Mouse (Mus musculus) liver, embryonic 16.5 days (tissue): ENCODE measurements around the gene Tmem156. TPM values are rescaled to one million over a fixed set of nuclear protein-coding genes. Genes with fewer than 3 reads are reported as not detected.

ENCODE experiments used
- ATAC-seq: fragments of 200-750 bp; cut with Nextera tagmentation; 2 replicates; pipeline ENCODE4 v1.8.0; 2017; ENCODE audit warnings: low read depth, mild to moderate bottlenecking, moderate number of reproducible peaks, moderate library complexity
- H3K27ac ChIP-seq: fragments of 300-500 bp; sonication (generic); 2 replicates; pipeline ENCODE4 v1.5.1; 2014; ENCODE audit warnings: mild to moderate bottlenecking, low read length
- H3K27me3 ChIP-seq: fragments of 300-500 bp; sonication (generic); 2 replicates; pipeline ENCODE4 v1.6.1; 2014; ENCODE audit warnings: low read depth, low read length, mixed read lengths; ENCODE audit not compliant: control insufficient read depth, insufficient read depth
- H3K36me3 ChIP-seq: fragments of 300-500 bp; sonication (generic); 2 replicates; pipeline ENCODE4 v1.6.1; 2014; ENCODE audit warnings: mild to moderate bottlenecking; ENCODE audit not compliant: control insufficient read depth, insufficient read depth
- H3K4me1 ChIP-seq: fragments of 300-500 bp; sonication (generic); 2 replicates; pipeline ENCODE4 v1.6.1; 2014; ENCODE audit warnings: low read depth, low read length, mixed read lengths; ENCODE audit not compliant: control insufficient read depth
- H3K4me2 ChIP-seq: fragments of 300-500 bp; sonication (generic); 2 replicates; pipeline ENCODE4 v1.6.1; 2014; ENCODE audit warnings: low read depth, low read length, mixed read lengths
- H3K4me3 ChIP-seq: fragments of 300-500 bp; sonication (generic); 2 replicates; pipeline ENCODE4 v1.5.1; 2014; ENCODE audit warnings: low read depth, mild to moderate bottlenecking, low read length
- H3K9ac ChIP-seq: fragments of 300-500 bp; sonication (generic); 2 replicates; pipeline ENCODE4 v1.6.1; 2014; ENCODE audit warnings: low read depth, low read length
- H3K9me3 ChIP-seq: fragments of 300-500 bp; sonication (generic); replicated peaks from 2 replicates; pipeline ENCODE4 v1.6.1; 2016; ENCODE audit warnings: low read length; ENCODE audit not compliant: control insufficient read depth
- WGBS: fragments of 180-500 bp; shearing (Covaris S2); extraction: QIAGEN DNeasy Blood & Tissue Kit; methylation state at CpG from one replicate; pipeline ENCODE4 v1.1.7; 2014; ENCODE audit not compliant: insufficient replicate concordance; 5-methylcytosine and 5-hydroxymethylcytosine counted together
- polyA plus RNA-seq: library from polyadenylated mRNA; unstranded; fragments of >200 nt; fragmentation: Nextera tagmentation; extraction: Ambion mirVana; gene quantifications from 2 replicates; pipeline ENCODE4 v1.2.1, GENCODE M21; 2015

Gene Tmem156
- polyA plus RNA-seq, 1 experiment from 2014 or later = 0.64 TPM

- Histone ChIP-seq H3K36me3 (no peaks in the 10 kb centered on the region), H3K4me1 (no peaks in the 10 kb centered on the region; the same call in 1 of the 2 replicates), H3K27ac (no peak overlapping the region), H3K9me3 (no peaks in the 10 kb centered on the region), H3K27me3 (no peaks in the 10 kb centered on the region), H3K4me2 (no peak overlapping the region), H3K9ac (no peak overlapping the region), H3K4me3 (0 out of 2 replicates have a peak overlapping the region, but pooled peaks have one; percentile 20)
- no peak for ATAC-seq
- whole genome bisulfite sequencing = 20% methylated on average over 11 of the region's 11 CpGs
These were observed 611 bp downstream of the Tmem156 start for GRCm38 (mm10) chr5:65091184-65091858.

GRCm38 (mm10) chr5:65089707-65090106 lies 2.2 kb downstream of the Tmem156 start:
- WGBS = 56% methylated on average over 3 of the region's 3 CpGs
- no peaks in the 10 kb centered on the region for H3K9me3 ChIP-seq
- H3K4me1 ChIP-seq = no peaks in the 10 kb centered on the region; the same call in 1 of the 2 replicates
- no peaks in the 10 kb centered on the region for H3K36me3 ChIP-seq
- no peak overlapping the region for H3K27ac ChIP-seq
- no peak for ATAC-seq
- H3K27me3 ChIP-seq = no peaks in the 10 kb centered on the region
- H3K9ac ChIP-seq = no peak overlapping the region
- no peak overlapping the region for H3K4me3 ChIP-seq
- no peak overlapping the region for H3K4me2 ChIP-seq

- whole genome bisulfite sequencing = 63% methylated on average over 6 of the region's 6 CpGs
- H3K4me3 ChIP-seq = no peak overlapping the region
These were observed 5.4 kb downstream of the Tmem156 start for GRCm38 (mm10) chr5:65086522-65086921.

GRCm38 (mm10) chr5:65081836-65082235 lies 10.1 kb downstream of the Tmem156 start:
- Histone ChIP-seq H3K9ac (no peak overlapping the region), H3K4me3 (no peak overlapping the region), H3K4me2 (no peak overlapping the region), H3K27ac (no peak overlapping the region), H3K9me3 (no peaks in the 10 kb centered on the region), H3K36me3 (no peaks in the 10 kb centered on the region), H3K27me3 (no peaks in the 10 kb centered on the region), H3K4me1 (no peaks in the 10 kb centered on the region)
- 61% methylated on average over 4 of the region's 4 CpGs for WGBS
- no peak for ATAC-seq

More at GRCm38 (mm10) chr5:65086522-65086921, 5.4 kb downstream of the Tmem156 start:
- no peaks in the 10 kb centered on the region for H3K27me3 ChIP-seq
- H3K27ac ChIP-seq = no peak overlapping the region
- H3K36me3 ChIP-seq = no peaks in the 10 kb centered on the region
- H3K4me2 ChIP-seq = no peak overlapping the region
- no peaks in the 10 kb centered on the region for H3K9me3 ChIP-seq
- H3K4me1 ChIP-seq = no peaks in the 10 kb centered on the region
- H3K9ac ChIP-seq = no peak overlapping the region
- ATAC-seq = no peak

GRCm38 (mm10) chr5:65079881-65080280 lies 12.1 kb downstream of the Tmem156 start:
- WGBS = 59% methylated on average over 9 of the region's 9 CpGs
- H3K9ac ChIP-seq = no peak overlapping the region
- H3K4me2 ChIP-seq = no peak overlapping the region
- ATAC-seq = no peak
- H3K4me3 ChIP-seq = no peak overlapping the region
- H3K4me1 ChIP-seq = no peaks in the 10 kb centered on the region
- H3K27me3 ChIP-seq = no peaks in the 10 kb centered on the region
- H3K36me3 ChIP-seq = no peaks in the 10 kb centered on the region
- H3K9me3 ChIP-seq = no peaks in the 10 kb centered on the region
- no peak overlapping the region for H3K27ac ChIP-seq

- Histone ChIP-seq H3K27me3 (no peaks in the 10 kb centered on the region), H3K36me3 (no peaks in the 10 kb centered on the region), H3K4me3 (no peak overlapping the region), H3K9ac (no peak overlapping the region), H3K4me2 (no peak overlapping the region), H3K27ac (no peak overlapping the region), H3K4me1 (no peaks in the 10 kb centered on the region), H3K9me3 (no peaks in the 10 kb centered on the region)
- WGBS = 75% methylated on average over 4 of the region's 4 CpGs
- ATAC-seq = no peak
These were observed 13.9 kb downstream of the Tmem156 start for GRCm38 (mm10) chr5:65078081-65078480.

GRCm38 (mm10) chr5:65076748-65077147 lies 15.2 kb downstream of the Tmem156 start:
- Histone ChIP-seq H3K27ac (no peak overlapping the region), H3K27me3 (no peaks in the 10 kb centered on the region), H3K4me2 (no peak overlapping the region), H3K9me3 (no peaks in the 10 kb centered on the region), H3K36me3 (no peaks in the 10 kb centered on the region), H3K4me3 (no peak overlapping the region), H3K4me1 (no peaks in the 10 kb centered on the region), H3K9ac (no peak overlapping the region)
- ATAC-seq = no peak
- 47% methylated on average over 3 of the region's 3 CpGs for WGBS

- 37% methylated on average over 2 of the region's 2 CpGs for WGBS
- Histone ChIP-seq H3K27ac (no peak overlapping the region), H3K4me3 (no peak overlapping the region), H3K9ac (no peak overlapping the region), H3K4me1 (no peaks in the 10 kb centered on the region), H3K9me3 (no peaks in the 10 kb centered on the region), H3K4me2 (no peak overlapping the region), H3K36me3 (no peaks in the 10 kb centered on the region), H3K27me3 (no peaks in the 10 kb centered on the region)
- ATAC-seq = no peak
These were observed 15.8 kb downstream of the Tmem156 start for GRCm38 (mm10) chr5:65076087-65076486.

GRCm38 (mm10) chr5:65074693-65075092 lies 17.2 kb downstream of the Tmem156 start:
- Histone ChIP-seq H3K4me1 (no peaks in the 10 kb centered on the region), H3K4me3 (no peak overlapping the region), H3K4me2 (no peak overlapping the region), H3K9me3 (no peaks in the 10 kb centered on the region), H3K27ac (no peak overlapping the region), H3K9ac (no peak overlapping the region), H3K36me3 (no peaks in the 10 kb centered on the region), H3K27me3 (no peaks in the 10 kb centered on the region)
- 57% methylated on average over 7 of the region's 7 CpGs for WGBS
- no peak for ATAC-seq
